Mouse (Mus musculus) C2C12 (cell line): ENCODE measurements at regions not wholly inside any gene's neighbourhood (a gene's known extent, or its start where the extent isn't known, plus 50 kb on each side); places are given as distances from the start of the nearest gene placed in this dataset.

Experiments used
- H3K27me3 ChIP-seq: one replicate; pipeline ENCODE4 v1.6.1; 2011; ENCODE audit not compliant: control insufficient read depth, insufficient read depth, insufficient read length
- H3K36me3 ChIP-seq: one replicate; pipeline ENCODE4 v1.6.1; 2011; ENCODE audit not compliant: control insufficient read depth, insufficient read depth
- H3K4me3 ChIP-seq: one replicate; pipeline ENCODE4 v1.5.1; 2011; ENCODE audit warnings: mild to moderate bottlenecking, control low read depth; ENCODE audit not compliant: poor library complexity, insufficient read depth, severe bottlenecking
- H3K79me2 ChIP-seq: one replicate; pipeline ENCODE4 v1.6.1; 2011; ENCODE audit not compliant: control insufficient read depth, insufficient read depth
- H3K79me3 ChIP-seq: one replicate; pipeline ENCODE4 v1.6.1; 2011; ENCODE audit warnings: low read depth, control low read depth
- H3ac ChIP-seq: one replicate; pipeline ENCODE3; 2011; ENCODE audit warnings: low read depth; ENCODE audit not compliant: control insufficient read depth, insufficient read length
- CEBPB ChIP-seq: IDR thresholded peaks from one replicate; pipeline ENCODE4 v1.6.1; 2011; ENCODE audit warnings: low read depth, mild to moderate bottlenecking, control low read depth, moderate library complexity
- CTCF ChIP-seq: IDR thresholded peaks from one replicate; pipeline ENCODE4 v1.5.1; 2011; ENCODE audit not compliant: control insufficient read depth, insufficient read depth, insufficient read length
- FOSL1 ChIP-seq: IDR thresholded peaks from one replicate; pipeline ENCODE4 v1.8.0; 2011; ENCODE audit warnings: mild to moderate bottlenecking, low read length; ENCODE audit not compliant: poor library complexity, insufficient read depth, severe bottlenecking
- MAX ChIP-seq: IDR thresholded peaks from one replicate; pipeline ENCODE4 v1.6.1; 2011; ENCODE audit warnings: mild to moderate bottlenecking, control low read depth
- MYOD1 ChIP-seq: IDR thresholded peaks from one replicate; pipeline ENCODE4 v1.6.1; 2011; ENCODE audit warnings: low read depth; ENCODE audit not compliant: control insufficient read depth, insufficient read length
- MYOG ChIP-seq: IDR thresholded peaks from one replicate; pipeline ENCODE4 v1.6.1; 2011; ENCODE audit not compliant: control insufficient read depth, insufficient read length; ENCODE audit errors: extremely low read depth
- USF1 ChIP-seq: IDR thresholded peaks from one replicate; pipeline ENCODE4 v1.6.1; 2011; ENCODE audit warnings: low read depth, mild to moderate bottlenecking, control low read depth, moderate library complexity

DNA sequence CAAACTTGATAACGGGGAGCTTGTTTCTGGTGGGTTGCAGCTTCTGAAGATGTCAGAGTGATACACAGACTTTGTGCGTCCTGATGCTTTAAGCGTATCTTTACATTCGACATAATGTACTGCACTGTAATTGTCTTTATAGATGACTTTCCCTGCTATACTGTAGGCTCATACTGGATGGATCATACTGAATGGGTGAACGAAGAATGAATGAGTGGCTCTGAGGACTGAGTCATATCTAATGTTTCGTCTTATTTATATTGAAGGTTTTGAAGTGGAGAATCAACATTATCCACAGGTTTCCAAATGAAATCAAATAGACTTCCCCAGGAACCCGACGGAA is 116.3 kb upstream of the Etaa1 start:
- no peaks in the 10 kb centered on the region for H3K79me2 ChIP-seq
- H3K79me3 ChIP-seq, result no peaks in the 10 kb centered on the region
- TF ChIP-seq MYOG (no peak), CTCF (no peak), CEBPB (no peak), FOSL1 (no peak), MYOD1 (no peak), USF1 (no peak), MAX (no peak)
- no peaks in the 10 kb centered on the region for H3K36me3 ChIP-seq
- H3K4me3 ChIP-seq, result no peak overlapping the region
- H3K27me3 ChIP-seq, result no peaks in the 10 kb centered on the region
- no peak overlapping the region for H3ac ChIP-seq

DNA sequence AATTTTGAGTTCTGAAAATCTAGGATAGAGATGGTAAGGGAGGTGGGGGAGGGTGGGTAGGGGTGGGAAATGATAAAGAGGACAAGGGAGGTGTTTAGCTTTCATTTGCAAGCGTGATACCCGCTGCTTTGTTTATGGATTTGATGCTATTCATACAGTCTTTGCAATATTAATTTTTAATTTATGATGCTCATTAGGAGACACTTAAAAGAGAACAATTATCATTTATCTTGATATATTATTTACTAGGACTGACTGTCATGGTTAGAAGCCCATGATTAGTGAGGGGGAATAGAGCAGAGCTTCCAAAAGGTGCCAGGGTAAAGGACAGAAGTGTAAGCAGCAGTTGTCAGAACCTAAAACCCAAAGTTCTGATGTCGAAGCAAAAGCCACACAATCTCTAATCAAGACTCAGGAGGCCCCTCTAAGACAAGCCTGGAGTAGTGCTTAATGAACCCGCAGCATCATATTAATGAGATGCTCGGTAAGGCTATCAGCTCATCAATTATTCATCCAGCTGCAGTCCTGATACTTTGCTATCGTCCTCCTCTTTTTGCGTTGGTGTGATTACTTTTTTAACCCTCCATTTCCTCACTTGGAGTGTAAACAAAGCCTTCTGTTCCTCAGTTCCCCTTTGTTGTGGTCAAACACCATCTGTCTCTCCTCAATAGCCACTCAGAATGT is 115.8 kb upstream of the Etaa1 start:
- Histone ChIP-seq H3K79me3 (no peaks in the 10 kb centered on the region), H3K4me3 (no peak overlapping the region), H3K27me3 (no peaks in the 10 kb centered on the region), H3ac (no peak overlapping the region), H3K79me2 (no peaks in the 10 kb centered on the region), H3K36me3 (no peaks in the 10 kb centered on the region)
- TF ChIP-seq USF1 (no peak), CEBPB (no peak), MYOD1 (no peak), MYOG (no peak), FOSL1 (no peak), CTCF (no peak), MAX (no peak)

DNA sequence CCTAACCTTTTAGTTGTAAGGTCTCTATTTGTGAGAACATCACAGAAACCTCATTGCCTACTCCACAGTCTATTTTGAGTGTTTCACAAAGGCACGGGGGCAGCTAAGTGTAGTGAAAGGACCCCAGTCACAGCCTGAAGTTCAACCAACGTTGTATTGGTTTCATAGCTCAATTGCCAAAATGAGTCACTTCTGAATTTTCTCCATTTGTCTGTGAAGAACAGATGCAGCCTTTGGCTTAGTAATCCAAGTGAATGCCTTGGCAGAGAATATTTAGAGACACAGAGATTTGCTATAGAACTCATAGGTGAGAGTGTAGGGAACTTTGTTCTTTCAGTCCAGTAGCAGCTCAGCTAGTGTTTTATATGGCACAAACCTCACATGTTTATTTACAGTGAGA is 114.4 kb upstream of the Etaa1 start:
- no peak for TF ChIP-seq FOSL1
- no peak for TF ChIP-seq MYOG
- TF ChIP-seq MYOD1, result no peak
- TF ChIP-seq CTCF, result no peak
- no peak for TF ChIP-seq MAX
- TF ChIP-seq USF1, result no peak
- TF ChIP-seq CEBPB, result no peak
- no peak overlapping the region for H3K4me3 ChIP-seq
- no peak overlapping the region for H3ac ChIP-seq
- H3K79me2 ChIP-seq, result no peaks in the 10 kb centered on the region
- H3K79me3 ChIP-seq, result no peaks in the 10 kb centered on the region
- H3K36me3 ChIP-seq, result no peaks in the 10 kb centered on the region
- no peaks in the 10 kb centered on the region for H3K27me3 ChIP-seq

DNA sequence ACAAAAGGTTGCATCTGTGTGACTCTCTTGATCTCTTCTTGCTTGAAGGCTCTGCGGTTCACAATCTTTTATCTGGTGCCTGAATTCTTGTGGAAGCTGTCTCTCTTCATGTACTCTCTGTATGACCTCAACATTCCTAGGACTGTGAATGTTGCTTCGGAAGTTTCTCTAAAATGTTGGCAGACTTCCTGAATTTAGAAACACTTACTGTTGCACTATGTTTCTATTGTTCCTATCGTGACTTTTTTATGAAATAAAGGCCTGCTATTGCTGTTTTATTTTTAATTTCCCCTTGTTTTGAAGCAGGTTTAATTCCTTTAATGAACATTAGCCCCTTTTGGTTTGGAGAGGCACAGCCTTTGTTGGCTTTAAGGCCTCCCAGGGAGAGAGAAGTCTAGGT is 114.0 kb upstream of the Etaa1 start:
- Histone ChIP-seq H3K79me3 (no peaks in the 10 kb centered on the region), H3K36me3 (no peaks in the 10 kb centered on the region), H3K27me3 (no peaks in the 10 kb centered on the region), H3ac (no peak overlapping the region), H3K4me3 (no peak overlapping the region), H3K79me2 (no peaks in the 10 kb centered on the region)
- TF ChIP-seq CEBPB (no peak), USF1 (no peak), MAX (no peak), MYOG (no peak)

DNA sequence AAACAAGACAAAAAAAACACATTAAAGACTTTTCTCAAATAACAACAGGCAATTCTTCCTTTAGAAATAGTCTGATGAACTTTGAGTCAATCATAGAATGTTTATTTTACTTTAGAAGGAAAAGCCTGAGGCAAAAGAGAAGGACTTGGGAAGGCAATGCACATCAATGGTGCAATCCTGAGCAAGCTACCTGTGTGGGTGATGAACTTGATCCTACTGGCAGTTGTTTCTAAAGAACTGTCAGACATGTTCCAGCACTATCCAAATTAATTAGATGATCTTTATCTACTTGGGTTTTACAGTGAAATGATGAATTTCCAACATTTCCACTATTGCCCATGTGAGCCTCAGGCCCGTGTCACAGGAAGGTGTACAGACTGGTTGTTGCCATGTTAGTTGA is 87.9 kb upstream of the Etaa1 start:
- Histone ChIP-seq H3K27me3 (no peaks in the 10 kb centered on the region), H3K79me3 (no peaks in the 10 kb centered on the region), H3ac (no peak overlapping the region), H3K4me3 (no peak overlapping the region), H3K36me3 (no peaks in the 10 kb centered on the region), H3K79me2 (no peaks in the 10 kb centered on the region)
- TF ChIP-seq CEBPB (no peak), FOSL1 (no peak), MYOG (no peak), MAX (no peak), CTCF (no peak), USF1 (no peak), MYOD1 (no peak)

DNA sequence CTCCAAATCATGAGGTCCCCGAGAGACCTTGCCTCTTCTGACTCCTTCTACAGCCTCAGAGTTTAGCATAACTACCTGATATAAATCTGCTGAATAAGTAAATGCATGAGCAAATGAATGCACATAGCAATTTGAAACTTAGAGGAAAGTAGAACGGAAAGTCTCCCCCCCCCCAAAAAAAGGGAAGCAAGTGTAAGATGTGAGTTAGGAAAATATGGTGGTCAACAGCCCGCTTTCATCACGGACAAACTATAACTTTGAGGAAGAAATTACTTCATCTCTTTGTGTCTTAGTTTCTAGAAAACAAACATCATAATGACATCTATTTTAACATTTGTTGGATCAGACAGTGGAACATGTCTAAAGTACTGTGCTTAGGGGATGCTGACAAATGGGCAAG is 77.4 kb upstream of the Etaa1 start:
- no peak overlapping the region for H3K4me3 ChIP-seq
- TF ChIP-seq MYOD1 (no peak), MAX (no peak), USF1 (no peak), CTCF (no peak), MYOG (no peak), CEBPB (no peak), FOSL1 (no peak)
- no peaks in the 10 kb centered on the region for H3K36me3 ChIP-seq
- no peaks in the 10 kb centered on the region for H3K79me2 ChIP-seq
- H3K79me3 ChIP-seq, result no peaks in the 10 kb centered on the region
- H3ac ChIP-seq, result no peak overlapping the region
- no peaks in the 10 kb centered on the region for H3K27me3 ChIP-seq
